Mouse (Mus musculus) right cerebral cortex, adult 2 months (tissue): Measurements from ENCODE around the gene Atp6ap1.

Experiments used
- DNase-seq, 2 experiments: peaks; one replicate each; pipeline ENCODE4 v3.0.0; 2021 to 2022; ENCODE audit warnings: low spot score in 2 of 2

Atp6ap1 gene

GRCm38 (mm10) chrX:74296538-74297448 is at the start of gene Atp6ap1:
TSS of gene Atp6ap1 (plus strand) at chrX:74297097.
- DNase-seq: peak; percentile 91 to 94

- DNase-seq: peak; percentile 47 to 52
Observed at GRCm38 (mm10) chrX:74248651-74249050, 48.2 kb upstream of the Atp6ap1 start.

- peak; percentile 57 to 63 for DNase-seq
Observed at GRCm38 (mm10) chrX:74249615-74250014, 47.3 kb upstream of the Atp6ap1 start, which contains the start of gene Flna. TSS of gene Flna (minus strand) at chrX:74249820.

- DNase-seq: peak; percentile 84 to 88
Observed at GRCm38 (mm10) chrX:74254153-74254887, 42.6 kb upstream of the Atp6ap1 start, which contains the start of gene Emd. TSS of gene Emd (plus strand) at chrX:74254687.

- DNase-seq: no peak
Observed at GRCm38 (mm10) chrX:74254888-74255565, 41.9 kb upstream of the Atp6ap1 start.

GRCm38 (mm10) chrX:74257746-74258145 is 39.2 kb upstream of the Atp6ap1 start:
- no peak for DNase-seq

GRCm38 (mm10) chrX:74269736-74270061 is 27.2 kb upstream of the Atp6ap1 start:
- peak in 1 of 2 experiments; percentile 15 for DNase-seq

- peak; percentile 88 to 92 for DNase-seq
Observed at GRCm38 (mm10) chrX:74270062-74270901, 26.6 kb upstream of the Atp6ap1 start, which contains the start of gene Rpl10. TSS of gene Rpl10 (plus strand) at chrX:74270812.

- DNase-seq: peak; percentile 12 to 26
Observed at GRCm38 (mm10) chrX:74270902-74271551, 25.9 kb upstream of the Atp6ap1 start.

- no peak for DNase-seq
Observed at GRCm38 (mm10) chrX:74273422-74274322, 23.2 kb upstream of the Atp6ap1 start.

GRCm38 (mm10) chrX:74277916-74278315 is 19.0 kb upstream of the Atp6ap1 start:
- DNase-seq: no peak

GRCm38 (mm10) chrX:74281041-74281731 is 15.7 kb upstream of the Atp6ap1 start:
- DNase-seq: no peak

GRCm38 (mm10) chrX:74281732-74282394 is 15.0 kb upstream of the Atp6ap1 start, which contains the start of the genes Taz and Dnase1l1:
TSS of gene Taz (plus strand) at chrX:74281912.
TSS of gene Dnase1l1 (minus strand) at chrX:74282337.
- DNase-seq: peak; percentile 25 to 58

GRCm38 (mm10) chrX:74282395-74283091 is 14.4 kb upstream of the Atp6ap1 start:
- peak; percentile 85 to 88 for DNase-seq

- no peak for DNase-seq
Observed at GRCm38 (mm10) chrX:74283092-74283437, 13.8 kb upstream of the Atp6ap1 start.

- no peak for DNase-seq
Observed at GRCm38 (mm10) chrX:74293431-74293830, 3.5 kb upstream of the Atp6ap1 start.

GRCm38 (mm10) chrX:74298348-74298747 is 1.5 kb downstream of the Atp6ap1 start:
- DNase-seq: no peak

- DNase-seq: no peak
Observed at GRCm38 (mm10) chrX:74299721-74300120, 2.8 kb downstream of the Atp6ap1 start.
